Mouse (Mus musculus) cerebellum, postnatal 25 days (tissue): ENCODE results near the gene Gm29289.
"Not testable (repeated sequence)": the region's sequence is repeated elsewhere in the genome, so short reads cannot be mapped to it uniquely, and the experiment has no call there.

Experiments
- DNase-seq, 2 experiments: peaks; one replicate each; pipeline ENCODE4 v3.0.0; 2021; ENCODE audit warnings: mixed read lengths in 2 of 2

Gene Gm29289

DNA sequence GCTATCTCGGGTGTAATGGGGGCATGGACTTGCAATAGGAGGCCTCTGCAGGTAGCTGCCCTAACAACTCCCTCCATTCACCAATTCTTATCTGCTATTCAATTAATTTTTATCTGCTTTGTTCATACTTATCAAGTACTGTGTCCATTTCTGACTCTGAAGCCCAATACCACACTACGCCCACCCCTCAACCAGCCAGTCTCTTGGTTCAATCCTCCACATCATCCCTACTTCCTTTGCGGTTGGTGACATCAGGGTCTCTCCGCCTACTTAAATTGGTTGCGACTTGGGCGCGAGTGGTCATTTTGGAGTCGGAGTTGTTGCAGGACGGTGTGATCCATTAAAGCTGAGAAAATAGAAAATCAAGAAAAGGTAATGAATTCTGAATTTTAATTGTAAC, at the start of gene Gm29289:
Gm29289 (plus strand) TSS at position 301 of the 400 bp plus-strand sequence.
- not testable (repeated sequence) for DNase-seq

DNA sequence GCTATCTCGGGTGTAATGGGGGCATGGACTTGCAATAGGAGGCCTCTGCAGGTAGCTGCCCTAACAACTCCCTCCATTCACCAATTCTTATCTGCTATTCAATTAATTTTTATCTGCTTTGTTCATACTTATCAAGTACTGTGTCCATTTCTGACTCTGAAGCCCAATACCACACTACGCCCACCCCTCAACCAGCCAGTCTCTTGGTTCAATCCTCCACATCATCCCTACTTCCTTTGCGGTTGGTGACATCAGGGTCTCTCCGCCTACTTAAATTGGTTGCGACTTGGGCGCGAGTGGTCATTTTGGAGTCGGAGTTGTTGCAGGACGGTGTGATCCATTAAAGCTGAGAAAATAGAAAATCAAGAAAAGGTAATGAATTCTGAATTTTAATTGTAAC, 31.7 kb upstream of the Gm29289 start, which contains the start of gene Gm10352:
Gm10352 (plus strand) TSS at position 301 of the 400 bp plus-strand sequence.
- DNase-seq: not testable (repeated sequence)
